20 mouse cellular contexts compared by ENCODE assay signal in the genomic region with DNA sequence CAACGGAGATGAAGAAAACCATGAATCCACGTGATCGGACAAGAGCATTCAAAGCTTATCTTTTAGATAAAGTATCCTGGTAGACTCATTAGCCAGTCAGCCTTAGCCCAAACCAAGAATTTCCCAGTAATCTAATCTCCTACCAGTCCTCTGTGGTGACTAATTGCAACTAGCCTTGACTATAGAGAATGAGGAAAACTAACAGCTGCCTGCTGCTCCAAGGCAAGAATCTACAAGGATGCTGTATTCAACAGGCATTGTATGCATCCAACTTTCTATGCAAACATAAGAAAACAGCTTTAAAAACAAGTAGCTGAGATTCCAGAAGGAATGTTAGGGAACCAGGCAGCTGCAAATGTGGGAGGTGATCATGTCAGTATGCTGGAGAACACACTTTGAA.
"Had no signal": no experiment of that assay in that cellular context is flagged by ENCODE, and none has a peak within 500 bp of the region (broad histone marks: within the 10 kb centered on the region; RNA-seq: fewer than 3 reads in every experiment).

No protein-coding gene starts in this region.

- H3K27me3 ChIP-seq: liver, embryonic 15.5 days; lung, embryonic 15.5 days; megakaryocyte, embryonic 14.5 days; midbrain, embryonic 13.5 days; midbrain, embryonic 15.5 days; neural tube, embryonic 13.5 days; neural tube, embryonic 15.5 days had no signal

- H3K27ac ChIP-seq: liver, embryonic 15.5 days; lung, embryonic 15.5 days; macrophage; midbrain, embryonic 13.5 days; midbrain, embryonic 15.5 days; neural tube, embryonic 13.5 days; neural tube, embryonic 15.5 days had no signal

- H3K4me3 ChIP-seq: liver, embryonic 15.5 days; lung, embryonic 15.5 days; megakaryocyte, embryonic 14.5 days; midbrain, embryonic 13.5 days; midbrain, embryonic 15.5 days; neural tube, embryonic 13.5 days; neural tube, embryonic 15.5 days had no signal

- DNase-seq: liver, postnatal 0 days; lung, adult 2 months; lung, postnatal 14 days; lung, postnatal 36 days; retina, postnatal 1 day; right cerebral cortex, adult 18-20 months; right cerebral cortex, postnatal 25 days; right cerebral cortex, postnatal 4 days; spleen, adult 18-20 months; thymus, adult 2 months; thymus, postnatal 25 days; thymus, postnatal 4 days had no signal

- H3K36me3 ChIP-seq: liver, embryonic 15.5 days; lung, embryonic 15.5 days; midbrain, embryonic 13.5 days; midbrain, embryonic 15.5 days; neural tube, embryonic 13.5 days; neural tube, embryonic 15.5 days had no signal

- H3K4me1 ChIP-seq: liver, embryonic 15.5 days; lung, embryonic 15.5 days; megakaryocyte, embryonic 14.5 days had no signal

- H3K9me3 ChIP-seq: liver, embryonic 15.5 days; lung, embryonic 15.5 days; megakaryocyte, embryonic 14.5 days; midbrain, embryonic 13.5 days; midbrain, embryonic 15.5 days; neural tube, embryonic 13.5 days; neural tube, embryonic 15.5 days had no signal
